Mouse (Mus musculus): ENCODE data around the gene Srm. TPM values are rescaled to one million over a fixed set of nuclear protein-coding genes. Genes with fewer than 3 reads are reported as not detected.

Srm gene
- polyA plus RNA-seq, 1 experiment from 2014 or later = 260 TPM

Other genes with a start within 250 kb of the Srm start
- 17.1 and 18.8 TPM in 2 replicates for gene Ubiad1, start 146.7 kb upstream of the Srm start, polyA plus RNA-seq (2014; fragmentation: Nextera tagmentation; extraction: Ambion mirVana)
- gene Mtor, start 142.9 kb upstream of the Srm start, polyA plus RNA-seq (2014; fragmentation: Nextera tagmentation; extraction: Ambion mirVana) = 19.1 and 20.8 TPM in 2 replicates
- 0.28 and 0.35 TPM in 2 replicates for gene Angptl7, start 91.0 kb upstream of the Srm start, polyA plus RNA-seq (2014; fragmentation: Nextera tagmentation; extraction: Ambion mirVana)
- gene Exosc10, start 33.1 kb upstream of the Srm start, polyA plus RNA-seq (2014; fragmentation: Nextera tagmentation; extraction: Ambion mirVana) = 89.2 and 100 TPM in 2 replicates
- gene Masp2, start 11.1 kb downstream of the Srm start, polyA plus RNA-seq (2014; fragmentation: Nextera tagmentation; extraction: Ambion mirVana) = 0.22 and 0.28 TPM in 2 replicates
- gene Tardbp, start 35.5 kb downstream of the Srm start, polyA plus RNA-seq (2014; fragmentation: Nextera tagmentation; extraction: Ambion mirVana) = 137 and 153 TPM in 2 replicates
- gene Gm572, start 51.8 kb downstream of the Srm start, polyA plus RNA-seq (2014; fragmentation: Nextera tagmentation; extraction: Ambion mirVana) = not detected in 2 replicates
- 6.6 and 7.8 TPM in 2 replicates for gene Casz1, start 212.9 kb downstream of the Srm start, polyA plus RNA-seq (2014; fragmentation: Nextera tagmentation; extraction: Ambion mirVana)

All from intestine, embryonic 14.5 days (tissue).